In genomic region chr4:116016396-116016795, GRCm38 (mm10) we compare ENCODE assay signal across 9 mouse cellular contexts. TPM values are rescaled to one million over a fixed set of nuclear protein-coding genes. Genes with fewer than 3 reads are reported as not detected.
DNase-seq lines count a peak whose midpoint lies in the region; ATAC-seq and TF ChIP-seq lines count a peak whose summit lies in the region.
"Had no signal": no experiment of that assay in that cellular context is flagged by ENCODE, and none has a peak within 500 bp of the region (broad histone marks: within the 10 kb centered on the region; RNA-seq: fewer than 3 reads in every experiment).

No protein-coding gene starts in this region.

- no peak overlapping the region for H3ac ChIP-seq in myocyte (ENCODE audit: control insufficient read depth, insufficient read length)

- peaks cover 71% of the 10 kb centered on the region for H3K27me3 ChIP-seq in embryonic facial prominence, embryonic 13.5 days
- peaks cover 68% of the 10 kb centered on the region for H3K27me3 ChIP-seq in myocyte (ENCODE audit: control insufficient read depth, insufficient read depth, insufficient read length)

- no peaks in the 10 kb centered on the region for H3K9me3 ChIP-seq in embryonic facial prominence, embryonic 13.5 days

- ATAC-seq in embryonic facial prominence, embryonic 13.5 days (ENCODE audit: insufficient number of reproducible peaks, insufficient read depth, low FRiP score, low TSS enrichment, low read depth): no peak

- 31% methylated on average over 3 of the region's 3 CpGs for WGBS in embryonic facial prominence, embryonic 13.5 days

- DNase-seq in left cerebral cortex, adult 2 months (ENCODE audit: extremely low spot score in 1 of 2, low spot score in 2 of 2): no peak
- DNase-seq in left cerebral cortex, postnatal 36 days (ENCODE audit: low spot score in 2 of 2): no peak
- DNase-seq in kidney, adult 9 months: peak; percentile 77
- DNase-seq in urinary bladder, postnatal 14 days (ENCODE audit: low spot score): no peak
- no peak for DNase-seq in gastrocnemius, adult 2 months
- no peak for DNase-seq in frontal cortex, postnatal 10 days (ENCODE audit: low spot score in 2 of 2)
- DNase-seq: left cerebral cortex, postnatal 4 days had no signal

- intact Hi-C loops in left cerebral cortex, adult 2 months (cut with DNase I): loop anchor here (1.0 kb wide), 1 partner anchor 17 kb away; no protein-coding TSS in a partner anchor
- intact Hi-C loops in left cerebral cortex, postnatal 36 days (cut with DNase I): loop anchor here (1.0 kb wide), 1 partner anchor 17 kb away; no protein-coding TSS in a partner anchor
- intact Hi-C loops in gastrocnemius, adult 2 months (cut with DNase I): no loop called here

- peaks cover 20% of the 10 kb centered on the region for H3K4me1 ChIP-seq in embryonic facial prominence, embryonic 13.5 days

- H3K79me2 ChIP-seq in myocyte (ENCODE audit: control insufficient read depth, insufficient read depth): no peaks in the 10 kb centered on the region

- H3K9ac ChIP-seq in embryonic facial prominence, embryonic 13.5 days: no peak overlapping the region

- no peak for TF ChIP-seq POLR2A in myocyte (IDR thresholded peaks at IDR 0.05; ENCODE audit: insufficient read length, low read depth)

- no peak for TF ChIP-seq CTCF in left cerebral cortex, adult 2 months (IDR thresholded peaks at IDR 0.05)
- no peak for TF ChIP-seq CTCF in gastrocnemius, adult 2 months (IDR thresholded peaks at IDR 0.05)

- H3K4me3 ChIP-seq in left cerebral cortex, adult 2 months: peak overlapping the region; percentile 79
- H3K4me3 ChIP-seq in embryonic facial prominence, embryonic 13.5 days: peak overlapping the region; percentile 61; the same call in 1 of the 2 replicates
- H3K4me3 ChIP-seq in myocyte: no peak overlapping the region
- H3K4me3 ChIP-seq in gastrocnemius, adult 2 months: no peak overlapping the region; the same call in 1 of the 2 replicates

- H3K4me2 ChIP-seq in embryonic facial prominence, embryonic 13.5 days: peak overlapping the region; percentile 100
- peak overlapping the region; percentile 84 for H3K4me2 ChIP-seq in myocyte (ENCODE audit: low read depth)

- no peaks in the 10 kb centered on the region for H3K36me3 ChIP-seq in embryonic facial prominence, embryonic 13.5 days
- H3K36me3 ChIP-seq in myocyte (ENCODE audit: control insufficient read depth, insufficient read depth): no peaks in the 10 kb centered on the region

- peak overlapping the region; percentile 96 for H3K27ac ChIP-seq in left cerebral cortex, adult 2 months
- H3K27ac ChIP-seq in embryonic facial prominence, embryonic 13.5 days: no peak overlapping the region
- no peak overlapping the region for H3K27ac ChIP-seq in gastrocnemius, adult 2 months

TF ChIP-seq in myocyte, 11 proteins besides CTCF, POLR2A, EP300 and RAD21:
- TF ChIP-seq MYOD1 (IDR thresholded peaks at IDR 0.05; ENCODE audit: control insufficient read depth in 1 of 3, insufficient read length in 2 of 3, low read depth in 2 of 3) (no peak), USF1 (IDR thresholded peaks at IDR 0.05; ENCODE audit: low read depth) (no peak)

RNA-seq across cellular contexts. Expression of gene Faah, which starts 1.3 kb away (rescaled TPM):
- total RNA-seq in left cerebral cortex, adult 2 months (2021): 100 to 1,000 TPM; 100 to 103 TPM
- total RNA-seq in left cerebral cortex, postnatal 36 days (2021): 10 to 100 TPM; 93.9 to 96.0 TPM
- polyA plus RNA-seq in embryonic facial prominence, embryonic 13.5 days (2015; fragmentation: Nextera tagmentation; extraction: Ambion mirVana): 2.1 and 2.8 TPM in 2 replicates
- 0.08 TPM for polyA plus RNA-seq in myocyte (2012; fragmentation: generic; extraction: Trizol)
- under 1 TPM; 0.20 to 0.22 TPM for total RNA-seq in gastrocnemius, adult 2 months (2021)

RNA-seq across cellular contexts. Expression of gene Nsun4, which starts 37.3 kb away (rescaled TPM):
- 10 to 100 TPM; 10.9 to 12.8 TPM for total RNA-seq in left cerebral cortex, adult 2 months (2021)
- total RNA-seq in left cerebral cortex, postnatal 36 days (2021): 10 to 100 TPM in 1 of 2 experiments, 1 to 10 TPM in 1; 9.0 to 11.0 TPM
- polyA plus RNA-seq in embryonic facial prominence, embryonic 13.5 days (2015; fragmentation: Nextera tagmentation; extraction: Ambion mirVana): 20.6 and 24.4 TPM in 2 replicates
- polyA plus RNA-seq in myocyte (2012; fragmentation: generic; extraction: Trizol): 23.7 TPM
- total RNA-seq in gastrocnemius, adult 2 months (2021): 10 to 100 TPM; 12.3 to 16.9 TPM

RNA-seq across cellular contexts. Expression of gene Uqcrh, which starts 58.5 kb away (rescaled TPM):
- total RNA-seq in left cerebral cortex, adult 2 months (2021): 100 to 1,000 TPM; 414 to 441 TPM
- 100 to 1,000 TPM; 411 to 431 TPM for total RNA-seq in left cerebral cortex, postnatal 36 days (2021)
- polyA plus RNA-seq in embryonic facial prominence, embryonic 13.5 days (2015; fragmentation: Nextera tagmentation; extraction: Ambion mirVana): 479 and 566 TPM in 2 replicates
- 835 TPM for polyA plus RNA-seq in myocyte (2012; fragmentation: generic; extraction: Trizol)
- 100 to 1,000 TPM; 765 to 991 TPM for total RNA-seq in gastrocnemius, adult 2 months (2021)

RNA-seq across cellular contexts. Expression of gene Lrrc41, which starts 58.7 kb away (rescaled TPM):
- 10 to 100 TPM; 45.2 to 49.9 TPM for total RNA-seq in left cerebral cortex, adult 2 months (2021)
- 10 to 100 TPM; 42.3 to 43.7 TPM for total RNA-seq in left cerebral cortex, postnatal 36 days (2021)
- 78.3 and 80.8 TPM in 2 replicates for polyA plus RNA-seq in embryonic facial prominence, embryonic 13.5 days (2015; fragmentation: Nextera tagmentation; extraction: Ambion mirVana)
- 36.1 TPM for polyA plus RNA-seq in myocyte (2012; fragmentation: generic; extraction: Trizol)
- 10 to 100 TPM; 21.2 to 22.1 TPM for total RNA-seq in gastrocnemius, adult 2 months (2021)

Comparison
In these comparisons a context has a peak if more than half of its experiments do, and no peak if none do; other contexts are left out.
1. H3K4me3 ChIP-seq: peak in left cerebral cortex, adult 2 months (single experiment) and embryonic facial prominence, embryonic 13.5 days (single experiment); none in myocyte (single experiment) and gastrocnemius, adult 2 months (single experiment).
2. RNA of gene Faah, which starts 1.3 kb away (total RNA-seq): 100 to 103 TPM in left cerebral cortex, adult 2 months and 93.9 to 96.0 TPM in left cerebral cortex, postnatal 36 days; 0.20 to 0.22 TPM in gastrocnemius, adult 2 months; every median in the first group is over 10 times any median in the second.